Mouse (Mus musculus): ENCODE results near the gene Nlgn2.

DNA sequence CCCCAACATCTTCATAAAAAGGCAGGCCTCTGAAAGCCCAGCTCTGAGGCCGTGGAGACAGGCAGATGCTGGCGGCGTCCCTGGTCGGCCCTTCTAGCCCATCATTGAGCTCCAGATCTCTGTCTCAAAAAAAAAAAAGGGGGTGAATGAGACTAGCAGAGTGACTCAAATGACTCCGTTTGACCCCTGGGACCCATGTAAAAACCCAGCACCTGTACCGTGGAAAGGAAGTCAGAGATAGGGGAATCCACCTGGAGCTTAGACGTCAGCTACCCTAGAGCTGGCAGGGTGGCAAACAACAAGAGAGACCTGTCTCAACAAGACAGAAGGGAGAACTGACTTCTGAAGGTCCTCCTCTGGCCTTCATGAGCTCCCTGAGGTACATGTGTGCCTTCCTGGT lies 34.2 kb upstream of the Nlgn2 start:
- TF ChIP-seq CTCF (IDR thresholded peaks at IDR 0.05; ENCODE audit: borderline replicate concordance, control insufficient read depth, extremely low read depth, insufficient read depth, low read length, poor library complexity) (no peak), POLR2A (IDR thresholded peaks at IDR 0.05; ENCODE audit: control insufficient read depth, extremely low read depth, insufficient read depth, low read length, poor library complexity) (no peak)

Data from thymus, adult 2 months (tissue).